Comparison of ENCODE assay signal across 8 mouse cellular contexts in genomic region chr1:138962266-138963101, GRCm38 (mm10). TPM values are rescaled to one million over a fixed set of nuclear protein-coding genes. Genes with fewer than 3 reads are reported as not detected.
DNase-seq lines count a peak whose midpoint lies in the region; ATAC-seq and TF ChIP-seq lines count a peak whose summit lies in the region.

No protein-coding gene starts in this region.

- peak overlapping the region; percentile 62 for H3K4me2 ChIP-seq in hindbrain, embryonic 16.5 days (ENCODE audit: low read length)
- peak overlapping the region; percentile 75 for H3K4me2 ChIP-seq in midbrain, embryonic 14.5 days (ENCODE audit: low read length)

- no peak for TF ChIP-seq POLR2A in brain, embryonic 14.5 days (IDR thresholded peaks at IDR 0.05; ENCODE audit: borderline replicate concordance, extremely low read depth, insufficient read depth, insufficient read length, poor library complexity, severe bottlenecking)

- H3K27ac ChIP-seq in hindbrain, embryonic 16.5 days (ENCODE audit: low read depth, low read length) = peak overlapping the region; percentile 44; the same call in 1 of the 2 replicates
- H3K27ac ChIP-seq in midbrain, embryonic 14.5 days (replicated peaks; ENCODE audit: low read depth, low read length) = peak overlapping the region; percentile 94

- no peaks in the 10 kb centered on the region for H3K9me3 ChIP-seq in erythroblast, embryonic 14.5 days (ENCODE audit: control insufficient read depth, low read length)
- no peaks in the 10 kb centered on the region for H3K9me3 ChIP-seq in hindbrain, embryonic 16.5 days (ENCODE audit: control insufficient read depth, low read length)
- H3K9me3 ChIP-seq in midbrain, embryonic 14.5 days (ENCODE audit: control insufficient read depth, low read length) = no peaks in the 10 kb centered on the region

- H3K4me1 ChIP-seq in erythroblast, embryonic 14.5 days (ENCODE audit: control insufficient read depth) = peaks cover 16% of the 10 kb centered on the region
- H3K4me1 ChIP-seq in hindbrain, embryonic 16.5 days (ENCODE audit: control insufficient read depth, insufficient read depth, low read depth, low read length) = peaks cover 10% of the 10 kb centered on the region
- peaks cover 9% of the 10 kb centered on the region; the same call in 1 of the 2 replicates for H3K4me1 ChIP-seq in midbrain, embryonic 14.5 days (ENCODE audit: control insufficient read depth, insufficient read depth, low read length)

- no peak for TF ChIP-seq CTCF in brain, embryonic 14.5 days (IDR thresholded peaks at IDR 0.05; ENCODE audit: borderline replicate concordance, extremely low read depth, insufficient read depth, insufficient read length)

- DNase-seq in 3134 (ENCODE audit: extremely low read depth, insufficient read length, low spot score) = peak; percentile 58
- peak; percentile 12 for DNase-seq in brain, embryonic 14.5 days (ENCODE audit: low read depth)
- DNase-seq in midbrain, embryonic 14.5 days = peak; percentile 6
- DNase-seq in embryo, embryonic 10.5 days (ENCODE audit: low spot score) = no peak
- no peak for DNase-seq in thymus, postnatal 10 days (ENCODE audit: low spot score in 2 of 2)

- peak overlapping the region; percentile 97 for H3K9ac ChIP-seq in hindbrain, embryonic 16.5 days (ENCODE audit: low read depth, low read length)
- peak overlapping the region; percentile 95 for H3K9ac ChIP-seq in midbrain, embryonic 14.5 days (replicated peaks; ENCODE audit: low read length)

- peak overlapping the region; percentile 80 for H3K4me3 ChIP-seq in erythroblast, embryonic 14.5 days (replicated peaks)
- H3K4me3 ChIP-seq in hindbrain, embryonic 16.5 days (ENCODE audit: low read length) = peak overlapping the region; percentile 90
- peak overlapping the region; percentile 76 for H3K4me3 ChIP-seq in midbrain, embryonic 14.5 days (replicated peaks; ENCODE audit: low read depth, low read length)

- peaks cover 6% of the 10 kb centered on the region for H3K27me3 ChIP-seq in erythroblast, embryonic 14.5 days (ENCODE audit: control insufficient read depth)
- no peaks in the 10 kb centered on the region for H3K27me3 ChIP-seq in hindbrain, embryonic 16.5 days (replicated peaks; ENCODE audit: control insufficient read depth, insufficient read depth, low read length)
- no peaks in the 10 kb centered on the region for H3K27me3 ChIP-seq in midbrain, embryonic 14.5 days (ENCODE audit: control insufficient read depth, insufficient read depth, low read length)

- ATAC-seq in erythroblast, adult 5-6 weeks (replicated peaks; ENCODE audit: low FRiP score, poor library complexity, severe bottlenecking) = no peak; the same call in 1 of the 2 replicates
- no peak; the same call in 1 of the 2 replicates for ATAC-seq in hindbrain, embryonic 16.5 days
- ATAC-seq in midbrain, embryonic 14.5 days (ENCODE audit: low FRiP score, low TSS enrichment) = no peak

- WGBS in hindbrain, embryonic 16.5 days = 58% methylated on average over 9 of the region's 9 CpGs
- WGBS in midbrain, embryonic 14.5 days = 59% methylated on average over 9 of the region's 9 CpGs

- H3K36me3 ChIP-seq in erythroblast, embryonic 14.5 days (ENCODE audit: control insufficient read depth) = no peaks in the 10 kb centered on the region
- H3K36me3 ChIP-seq in hindbrain, embryonic 16.5 days (ENCODE audit: control insufficient read depth, insufficient read depth, low read length) = no peaks in the 10 kb centered on the region
- peaks cover 3% of the 10 kb centered on the region; the same call in 1 of the 2 replicates for H3K36me3 ChIP-seq in midbrain, embryonic 14.5 days (ENCODE audit: control insufficient read depth, insufficient read depth, low read length)

RNA-seq across cellular contexts. Expression of gene Dennd1b, which starts 0.8 kb away (rescaled TPM):
- polyA plus RNA-seq in erythroblast, embryonic 14.5 days (2012) = 0.01 TPM in 1 of 2 replicates, not detected in the other
- total RNA-seq in erythroblast, adult 5-6 weeks (2015; ENCODE audit: low replicate concordance) = 6.3 and 10.0 TPM in 2 replicates
- 2.9 and 4.5 TPM in 2 replicates for total RNA-seq in erythroblast, adult 5-6 weeks (2017; ENCODE audit: low replicate concordance)
- polyA plus RNA-seq in brain, embryonic 14.5 days (2012; rRNA removed) = 4.8 and 7.2 TPM in 2 replicates
- 6.3 and 7.9 TPM in 2 replicates for polyA plus RNA-seq in hindbrain, embryonic 16.5 days (2015; fragmentation: Nextera tagmentation; extraction: Ambion mirVana)
- 12.1 and 15.0 TPM in 2 replicates for polyA plus RNA-seq in midbrain, embryonic 14.5 days (2014; fragmentation: Nextera tagmentation; extraction: Ambion mirVana)

Comparison
In these comparisons a context has a peak if more than half of its experiments do, and no peak if none do; other contexts are left out.
1. DNase-seq: peak in 3134 (single experiment), brain, embryonic 14.5 days (single experiment) and midbrain, embryonic 14.5 days (single experiment); none in embryo, embryonic 10.5 days (single experiment) and thymus, postnatal 10 days (0 of 2).
2. Peak in every context shown above with its lines, with median percentiles within 50 percentile points of each other: H3K4me3 ChIP-seq.